Mouse (Mus musculus) stomach, adult 2 months (tissue): Measurements from ENCODE around the gene Cnot6l. TPM values are rescaled to one million over a fixed set of nuclear protein-coding genes. Genes with fewer than 3 reads are reported as not detected.

Source experiments
- polyA plus RNA-seq: library from polyadenylated mRNA; depleted of rRNA; stranded (reverse); fragments of >200 nt; gene quantifications from 2 replicates; pipeline ENCODE4 v1.2.3, GENCODE M21; 2012; rRNA removed

Cnot6l gene
- 1.0 and 1.1 TPM in 2 replicates for polyA plus RNA-seq

DNA sequence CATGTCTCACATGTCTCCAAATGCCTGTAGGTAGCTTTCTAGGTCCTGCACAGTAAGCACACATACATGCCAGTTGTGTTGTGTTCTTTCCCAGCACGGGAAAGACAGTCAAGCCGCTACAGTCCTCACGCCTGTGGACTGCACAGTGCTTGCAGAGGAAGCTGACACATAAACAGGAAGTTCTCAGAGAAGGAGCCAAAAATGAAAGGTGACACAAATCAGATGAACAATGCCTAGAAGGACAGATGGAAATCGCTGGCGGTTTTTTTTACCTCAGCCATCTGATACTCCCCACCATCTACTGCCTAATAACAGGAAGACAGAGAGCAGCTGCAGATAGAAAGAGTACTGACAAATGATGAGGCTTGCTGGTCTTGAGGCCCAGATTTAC lies at the start of gene Cnot6l:
Gene Cnot6l, minus strand, starts transcription at position 151 of the 391 bp plus-strand sequence.

GRCm38 (mm10) chr5:96209459-96209858 lies 45.5 kb upstream of the Cnot6l start, which contains the start of gene Mrpl1:
Mrpl1 (plus strand) TSS chr5:96209493.

Other genes with a start within 250 kb of the Cnot6l start
- not detected in 2 replicates for gene Cxcl13, start 207.2 kb downstream of the Cnot6l start, polyA plus RNA-seq
- 0.75 and 1.4 TPM in 2 replicates for gene Mrpl1, start 45.3 kb upstream of the Cnot6l start, polyA plus RNA-seq
- 0.12 and 0.18 TPM in 2 replicates for gene Fras1, start 209.8 kb upstream of the Cnot6l start, polyA plus RNA-seq